ENCODE assay signal across 8 mouse cellular contexts in genomic region chr3:109027515-109027987, GRCm38 (mm10). TPM values are rescaled to one million over a fixed set of nuclear protein-coding genes. Genes with fewer than 3 reads are reported as not detected.
DNase-seq lines count a peak whose midpoint lies in the region; ATAC-seq and TF ChIP-seq lines count a peak whose summit lies in the region.

TSS of gene Fam102b (minus strand) at chr3:109027607.

- under 1% methylated on average over 38 of the region's 54 CpGs for WGBS in heart, embryonic 13.5 days
- under 1% methylated on average over 53 of the region's 54 CpGs for WGBS in liver, embryonic 14.5 days (ENCODE audit: insufficient replicate concordance)
- under 1% methylated on average over 41 of the region's 54 CpGs for WGBS in stomach, embryonic 15.5 days

- H3K27me3 ChIP-seq in heart, embryonic 13.5 days (replicated peaks): no peaks in the 10 kb centered on the region
- no peaks in the 10 kb centered on the region for H3K27me3 ChIP-seq in liver, embryonic 14.5 days (ENCODE audit: control insufficient read depth, insufficient read depth, low read length)
- H3K27me3 ChIP-seq in stomach, embryonic 15.5 days (replicated peaks): no peaks in the 10 kb centered on the region

- peak within 1 kb of the TSS; percentile 82 for H3K4me3 ChIP-seq in heart, embryonic 13.5 days
- peak within 1 kb of the TSS; percentile 61 to 65 for H3K4me3 ChIP-seq in liver, embryonic 14.5 days (ENCODE audit: insufficient read depth in 1 of 2, low read depth in 2 of 2, low read length in 2 of 2)
- H3K4me3 ChIP-seq in stomach, embryonic 15.5 days (replicated peaks): peak within 1 kb of the TSS; percentile 75

- H3K9ac ChIP-seq in heart, embryonic 13.5 days: peak within 1 kb of the TSS; percentile 96
- H3K9ac ChIP-seq in liver, embryonic 14.5 days (replicated peaks): peak within 1 kb of the TSS; percentile 58
- H3K9ac ChIP-seq in stomach, embryonic 15.5 days: peak within 1 kb of the TSS; percentile 80

- peak; percentile 69 for TF ChIP-seq CTCF in liver, embryonic 14.5 days (IDR thresholded peaks at IDR 0.05; ENCODE audit: low read depth)

- TF ChIP-seq EP300 in liver, embryonic 14.5 days (IDR thresholded peaks at IDR 0.05; ENCODE audit: low read depth): no peak

- H3K36me3 ChIP-seq in heart, embryonic 13.5 days: no peaks in the 10 kb centered on the region
- H3K36me3 ChIP-seq in liver, embryonic 14.5 days (replicated peaks; ENCODE audit: control insufficient read depth, insufficient read depth, low read depth): no peaks in the 10 kb centered on the region
- no peaks in the 10 kb centered on the region for H3K36me3 ChIP-seq in stomach, embryonic 15.5 days

- H3K4me1 ChIP-seq in heart, embryonic 13.5 days: peaks cover 32% of the 10 kb centered on the region
- peaks cover 0 to 4% of the 10 kb centered on the region in 2 experiments; a peak in 1 of 4 replicates for H3K4me1 ChIP-seq in liver, embryonic 14.5 days (replicated peaks; ENCODE audit: control insufficient read depth in 2 of 2, insufficient read depth in 2 of 2, low read length in 1 of 2)
- peaks cover 19% of the 10 kb centered on the region; the same call in 1 of the 2 replicates for H3K4me1 ChIP-seq in stomach, embryonic 15.5 days

- ATAC-seq in heart, embryonic 13.5 days (ENCODE audit: extremely low read depth, insufficient number of reproducible peaks, low FRiP score, low TSS enrichment): peak; percentile 74
- ATAC-seq in liver, embryonic 14.5 days (ENCODE audit: insufficient read depth): peak; percentile 87
- ATAC-seq in stomach, embryonic 15.5 days (ENCODE audit: insufficient read depth, low FRiP score, low read depth): peak; percentile 80

- H3K4me2 ChIP-seq in heart, embryonic 13.5 days: peak within 1 kb of the TSS; percentile 93
- H3K4me2 ChIP-seq in liver, embryonic 14.5 days (ENCODE audit: low read depth): peak within 1 kb of the TSS; percentile 72
- H3K4me2 ChIP-seq in stomach, embryonic 15.5 days: peak within 1 kb of the TSS; percentile 81

- peak within 1 kb of the TSS; percentile 82 for H3K27ac ChIP-seq in heart, embryonic 13.5 days (replicated peaks)
- H3K27ac ChIP-seq in liver, embryonic 14.5 days: no peak within 1 kb of the TSS
- peak within 1 kb of the TSS; percentile 93 for H3K27ac ChIP-seq in stomach, embryonic 15.5 days

- H3K9me3 ChIP-seq in heart, embryonic 13.5 days: no peaks in the 10 kb centered on the region
- H3K9me3 ChIP-seq in liver, embryonic 14.5 days (ENCODE audit: control insufficient read depth, low read length): no peaks in the 10 kb centered on the region
- H3K9me3 ChIP-seq in stomach, embryonic 15.5 days: no peaks in the 10 kb centered on the region

- peak; percentile 86 to 87 for DNase-seq in CD8-positive naive resting alpha-beta T cell, adult 2 months (ENCODE audit: low read depth in 2 of 2, low spot score in 2 of 2)
- DNase-seq in c-Kit-negative CD71-positive TER-119-positive erythroid progenitor cells, embryonic 14.5 days (ENCODE audit: low read depth, low spot score): peak; percentile 55
- DNase-seq in fibroblast of lung, adult 2 months (ENCODE audit: low read depth): peak; percentile 71
- peak; percentile 94 for DNase-seq in kidney, postnatal 10 days
- peak; percentile 67 to 68 (median 67) for DNase-seq in liver, embryonic 14.5 days (ENCODE audit: low read depth in 3 of 3, low spot score in 3 of 3)
- DNase-seq in neural tube, embryonic 10.5 days (ENCODE audit: extremely low spot score, low spot score): peak; percentile 87

RNA-seq across cellular contexts. Expression of gene Fam102b, which starts in this region (rescaled TPM):
- polyA plus RNA-seq in heart, embryonic 13.5 days (2015; fragmentation: Nextera tagmentation; extraction: Ambion mirVana): 3.0 and 3.2 TPM in 2 replicates
- 1.6 and 2.0 TPM in 2 replicates for polyA plus RNA-seq in liver, embryonic 14.5 days (2012; rRNA removed)
- 1.3 and 2.2 TPM in 2 replicates for polyA plus RNA-seq in liver, embryonic 14.5 days (2014; fragmentation: Nextera tagmentation; extraction: Ambion mirVana)
- 15.6 and 16.5 TPM in 2 replicates for polyA plus RNA-seq in stomach, embryonic 15.5 days (2015; fragmentation: Nextera tagmentation; extraction: Ambion mirVana)
